Mouse (Mus musculus): Measurements from ENCODE around the gene Irs2. TPM values are rescaled to one million over a fixed set of nuclear protein-coding genes. Genes with fewer than 3 reads are reported as not detected.

The Irs2 gene
- 4.0 and 5.2 TPM in 2 replicates for polyA plus RNA-seq (2015; fragmentation: Nextera tagmentation; extraction: Ambion mirVana)

DNA sequence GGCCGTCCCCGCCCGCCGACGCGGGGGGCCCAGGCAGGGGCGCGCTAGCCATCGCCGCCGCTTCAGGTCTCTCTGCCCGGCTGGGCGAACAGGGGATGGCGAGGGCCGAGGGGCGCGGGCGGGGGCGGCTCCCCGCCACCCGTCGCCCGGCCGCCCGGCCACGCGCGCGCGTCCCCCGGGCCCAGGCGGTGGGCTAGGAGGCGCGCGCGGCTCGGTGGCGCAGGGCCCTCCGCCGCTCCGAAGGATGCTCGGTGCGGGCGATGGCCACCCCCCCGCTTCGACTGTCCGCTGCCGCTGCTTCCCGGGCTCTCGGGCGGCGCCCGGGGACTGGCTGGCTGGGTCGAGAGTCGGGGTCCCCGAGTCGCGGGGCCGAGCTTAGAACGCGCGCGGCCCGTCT, at the start of gene Irs2:
Gene Irs2 (minus strand): TSS at position 80 of the 397 bp plus-strand sequence.
- no peaks in the 10 kb centered on the region for H3K9me3 ChIP-seq (replicated peaks)
- peaks cover 23% of the 10 kb centered on the region for H3K36me3 ChIP-seq (replicated peaks)
- peak; percentile 2 for ATAC-seq (ENCODE audit: insufficient read depth)
- WGBS (ENCODE audit: insufficient replicate concordance) = under 1% methylated on average over 60 of the region's 64 CpGs
- H3K27ac ChIP-seq (replicated peaks) = peak within 1 kb of the TSS; percentile 97
- peaks cover 65% of the 10 kb centered on the region for H3K4me1 ChIP-seq (replicated peaks)
- peak within 1 kb of the TSS; percentile 94 for H3K9ac ChIP-seq
- H3K4me2 ChIP-seq = peak within 1 kb of the TSS; percentile 95
- peak within 1 kb of the TSS; percentile 86 for H3K4me3 ChIP-seq (replicated peaks)
- peaks cover 20% of the 10 kb centered on the region for H3K27me3 ChIP-seq

GRCm38 (mm10) chr8:11056665-11057064, 48.4 kb upstream of the Irs2 start:
- ATAC-seq (ENCODE audit: insufficient read depth) = no peak
- Histone ChIP-seq H3K36me3 (replicated peaks) (no peaks in the 10 kb centered on the region), H3K9ac (no peak overlapping the region), H3K27ac (replicated peaks) (no peak overlapping the region), H3K4me3 (replicated peaks) (no peak overlapping the region), H3K4me2 (no peak overlapping the region), H3K4me1 (replicated peaks) (peaks cover 4% of the 10 kb centered on the region), H3K9me3 (replicated peaks) (no peaks in the 10 kb centered on the region), H3K27me3 (no peaks in the 10 kb centered on the region)
- 62% methylated on average over 5 of the region's 5 CpGs for WGBS (ENCODE audit: insufficient replicate concordance)

GRCm38 (mm10) chr8:11056175-11056563, 47.9 kb upstream of the Irs2 start:
- H3K4me2 ChIP-seq = no peak overlapping the region
- no peak for ATAC-seq (ENCODE audit: insufficient read depth)
- peak overlapping the region; percentile 24; the same call in 1 of the 2 replicates for H3K27ac ChIP-seq (replicated peaks)
- H3K9me3 ChIP-seq (replicated peaks) = no peaks in the 10 kb centered on the region
- no peaks in the 10 kb centered on the region for H3K27me3 ChIP-seq
- H3K4me3 ChIP-seq (replicated peaks) = no peak overlapping the region
- WGBS (ENCODE audit: insufficient replicate concordance) = 64% methylated on average over 8 of the region's 8 CpGs
- no peaks in the 10 kb centered on the region for H3K36me3 ChIP-seq (replicated peaks)
- peaks cover 4% of the 10 kb centered on the region for H3K4me1 ChIP-seq (replicated peaks)
- H3K9ac ChIP-seq = no peak overlapping the region

GRCm38 (mm10) chr8:11055557-11056174, 47.4 kb upstream of the Irs2 start:
- peaks cover 4% of the 10 kb centered on the region for H3K4me1 ChIP-seq (replicated peaks)
- H3K9ac ChIP-seq = no peak overlapping the region
- peak overlapping the region; percentile 16; the same call in 1 of the 2 replicates for H3K4me2 ChIP-seq
- WGBS (ENCODE audit: insufficient replicate concordance) = 64% methylated on average over 16 of the region's 16 CpGs
- H3K36me3 ChIP-seq (replicated peaks) = no peaks in the 10 kb centered on the region
- H3K27me3 ChIP-seq = no peaks in the 10 kb centered on the region
- peak overlapping the region; percentile 53; the same call in 1 of the 2 replicates for H3K27ac ChIP-seq (replicated peaks)
- ATAC-seq (ENCODE audit: insufficient read depth) = peak; percentile 85
- H3K4me3 ChIP-seq (replicated peaks) = no peak overlapping the region
- no peaks in the 10 kb centered on the region for H3K9me3 ChIP-seq (replicated peaks)

DNA sequence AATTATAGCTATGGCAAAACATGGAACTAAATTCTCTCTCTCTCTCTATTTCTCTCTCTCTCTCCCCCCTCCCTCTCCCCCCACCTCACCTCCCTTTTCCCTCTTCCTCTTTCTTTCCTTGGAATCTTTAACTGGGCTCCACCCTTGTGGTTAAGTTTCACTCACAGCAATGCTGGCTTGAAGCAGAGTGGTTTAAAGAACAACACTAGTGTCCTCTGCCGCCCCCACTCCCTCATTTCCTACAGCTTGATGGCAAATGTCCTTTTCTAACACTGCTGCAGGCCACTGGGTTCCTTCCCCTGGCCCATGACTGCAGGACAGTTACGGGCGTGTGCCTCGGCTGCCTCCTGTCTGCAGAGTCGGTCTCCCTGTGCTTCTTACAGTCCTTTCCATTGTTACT, 41.6 kb upstream of the Irs2 start:
- Histone ChIP-seq H3K4me1 (replicated peaks) (no peaks in the 10 kb centered on the region; the same call in 1 of the 2 replicates), H3K27me3 (no peaks in the 10 kb centered on the region), H3K4me2 (no peak overlapping the region), H3K36me3 (replicated peaks) (no peaks in the 10 kb centered on the region), H3K9me3 (replicated peaks) (no peaks in the 10 kb centered on the region), H3K27ac (replicated peaks) (no peak overlapping the region), H3K4me3 (replicated peaks) (no peak overlapping the region), H3K9ac (no peak overlapping the region)
- ATAC-seq (ENCODE audit: insufficient read depth) = no peak
- 31% methylated on average over 5 of the region's 5 CpGs for WGBS (ENCODE audit: insufficient replicate concordance)

DNA sequence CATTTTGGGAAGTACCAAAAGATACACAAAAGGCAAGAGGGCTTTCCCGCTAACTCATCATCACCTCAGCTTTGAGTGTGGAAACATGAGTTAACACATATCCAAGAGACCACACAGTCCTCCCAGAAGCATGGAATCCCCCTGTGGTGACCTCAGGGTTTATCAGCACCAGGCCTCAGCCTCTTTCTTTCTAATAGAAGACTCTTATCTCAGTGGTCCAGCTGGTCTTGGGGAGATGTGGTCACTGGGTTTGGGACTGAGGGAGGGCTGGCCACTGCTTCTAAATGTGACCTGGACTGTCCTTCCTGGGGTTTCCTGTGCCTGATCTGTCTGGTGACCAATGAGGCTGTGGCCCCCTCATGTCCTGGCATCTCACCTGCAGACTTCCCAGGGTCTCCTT, 39.6 kb upstream of the Irs2 start:
- Histone ChIP-seq H3K9me3 (replicated peaks) (no peaks in the 10 kb centered on the region), H3K4me1 (replicated peaks) (peaks cover 8% of the 10 kb centered on the region), H3K36me3 (replicated peaks) (no peaks in the 10 kb centered on the region), H3K9ac (no peak overlapping the region), H3K4me3 (replicated peaks) (no peak overlapping the region), H3K4me2 (no peak overlapping the region), H3K27ac (replicated peaks) (no peak overlapping the region), H3K27me3 (no peaks in the 10 kb centered on the region)
- no peak for ATAC-seq (ENCODE audit: insufficient read depth)
- WGBS (ENCODE audit: insufficient replicate concordance) = 21% methylated on average over 1 of the region's 1 CpGs

DNA sequence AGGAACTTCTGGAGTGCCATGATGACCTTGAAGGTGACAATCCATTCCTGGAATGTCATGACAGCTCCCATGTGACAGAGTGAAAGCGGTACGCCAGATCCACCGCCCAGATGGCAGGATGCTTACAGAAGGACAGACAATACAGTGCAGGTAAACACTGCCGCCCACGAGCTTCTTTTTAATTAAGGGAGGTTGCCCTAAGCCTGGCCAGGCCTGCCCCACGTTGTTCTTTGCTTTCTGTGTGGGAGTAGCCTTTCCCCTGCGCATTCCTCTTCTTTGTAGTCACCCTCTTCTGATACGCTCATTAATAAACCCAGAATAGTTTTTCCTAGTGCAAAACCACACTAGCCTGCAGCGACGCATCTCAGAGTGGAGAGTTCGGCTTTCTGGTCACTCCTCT, 36.4 kb upstream of the Irs2 start:
- ATAC-seq (ENCODE audit: insufficient read depth) = no peak
- Histone ChIP-seq H3K4me3 (replicated peaks) (no peak overlapping the region), H3K9me3 (replicated peaks) (no peaks in the 10 kb centered on the region), H3K9ac (no peak overlapping the region), H3K27me3 (no peaks in the 10 kb centered on the region; the same call in 1 of the 2 replicates), H3K27ac (replicated peaks) (no peak overlapping the region), H3K4me2 (no peak overlapping the region), H3K4me1 (replicated peaks) (peaks cover 11% of the 10 kb centered on the region), H3K36me3 (replicated peaks) (no peaks in the 10 kb centered on the region)
- 69% methylated on average over 11 of the region's 11 CpGs for WGBS (ENCODE audit: insufficient replicate concordance)

DNA sequence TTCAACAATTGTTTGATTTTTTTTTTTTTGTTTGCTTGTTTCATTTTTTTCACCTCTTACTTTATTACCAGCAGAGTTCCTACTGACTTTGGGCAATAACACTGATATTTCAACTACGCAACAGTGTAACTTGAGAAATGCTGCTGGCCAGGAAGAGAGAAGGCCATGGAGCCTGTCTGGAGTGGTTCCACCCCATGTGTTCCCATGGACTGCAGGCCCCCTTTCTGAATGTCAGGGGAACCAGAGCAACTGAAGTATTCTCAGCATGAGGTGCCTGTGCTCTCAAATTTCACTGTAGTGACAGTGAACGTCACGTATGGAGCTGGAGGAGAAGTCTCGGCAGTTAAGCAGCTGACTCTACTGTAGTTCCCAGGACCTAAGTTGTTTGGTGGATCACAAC, 35.3 kb upstream of the Irs2 start:
- H3K4me2 ChIP-seq = no peak overlapping the region
- 78% methylated on average over 4 of the region's 4 CpGs for WGBS (ENCODE audit: insufficient replicate concordance)

DNA sequence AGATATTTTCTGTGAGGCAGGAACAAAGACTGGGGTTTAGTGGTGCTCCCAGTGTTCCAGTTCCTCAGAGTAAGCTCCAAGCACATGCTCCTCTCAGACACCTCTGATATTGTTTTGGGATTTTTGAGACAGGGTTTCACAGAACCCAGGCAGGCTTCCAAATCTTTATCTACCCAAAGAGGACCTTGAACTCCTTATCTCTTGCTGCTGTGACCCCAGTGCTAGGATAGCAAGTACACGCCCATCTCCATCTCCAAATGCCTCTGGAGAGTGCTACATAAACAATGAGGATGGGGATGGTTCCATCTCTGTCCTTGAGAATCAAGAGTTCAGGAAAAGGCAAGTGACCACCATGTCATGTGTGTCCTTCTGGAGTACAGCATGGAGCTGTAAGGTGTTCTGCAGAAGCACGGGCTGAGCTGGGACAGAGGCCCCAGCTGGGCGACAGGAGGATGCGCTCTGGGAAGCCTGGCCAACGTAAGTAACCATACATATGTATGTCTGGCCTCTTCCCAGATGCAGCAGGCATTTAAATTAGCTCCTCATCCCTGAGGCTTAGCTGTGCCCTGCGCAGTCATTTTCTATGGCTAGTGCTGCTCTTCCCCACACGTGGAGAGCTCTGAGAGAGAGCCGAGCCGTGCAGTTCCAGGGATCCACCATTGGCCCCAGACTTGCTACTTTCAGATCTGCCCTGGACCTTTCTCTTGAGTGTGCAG, 34.8 kb upstream of the Irs2 start:
- Histone ChIP-seq H3K9me3 (replicated peaks) (no peaks in the 10 kb centered on the region), H3K27ac (replicated peaks) (no peak overlapping the region), H3K4me3 (replicated peaks) (no peak overlapping the region), H3K4me1 (replicated peaks) (peaks cover 11% of the 10 kb centered on the region), H3K4me2 (no peak overlapping the region), H3K9ac (no peak overlapping the region), H3K36me3 (replicated peaks) (no peaks in the 10 kb centered on the region), H3K27me3 (no peaks in the 10 kb centered on the region; the same call in 1 of the 2 replicates)
- ATAC-seq (ENCODE audit: insufficient read depth) = no peak
- 70% methylated on average over 9 of the region's 9 CpGs for WGBS (ENCODE audit: insufficient replicate concordance)

More for the DNA sequence above, 35.3 kb upstream of the Irs2 start:
- H3K4me3 ChIP-seq (replicated peaks) = no peak overlapping the region
- peaks cover 11% of the 10 kb centered on the region for H3K4me1 ChIP-seq (replicated peaks)
- no peak overlapping the region for H3K9ac ChIP-seq
- no peaks in the 10 kb centered on the region for H3K9me3 ChIP-seq (replicated peaks)
- H3K36me3 ChIP-seq (replicated peaks) = no peaks in the 10 kb centered on the region
- H3K27ac ChIP-seq (replicated peaks) = no peak overlapping the region
- ATAC-seq (ENCODE audit: insufficient read depth) = no peak
- H3K27me3 ChIP-seq = no peaks in the 10 kb centered on the region; the same call in 1 of the 2 replicates

- no peak overlapping the region for H3K9ac ChIP-seq
- 51% methylated on average over 7 of the region's 7 CpGs for WGBS (ENCODE audit: insufficient replicate concordance)
- H3K27me3 ChIP-seq = no peaks in the 10 kb centered on the region; the same call in 1 of the 2 replicates
- no peak overlapping the region for H3K27ac ChIP-seq (replicated peaks)
- H3K4me1 ChIP-seq (replicated peaks) = peaks cover 11% of the 10 kb centered on the region
- no peak overlapping the region for H3K4me3 ChIP-seq (replicated peaks)
- H3K9me3 ChIP-seq (replicated peaks) = no peaks in the 10 kb centered on the region
- ATAC-seq (ENCODE audit: insufficient read depth) = no peak
- no peaks in the 10 kb centered on the region for H3K36me3 ChIP-seq (replicated peaks)
- no peak overlapping the region for H3K4me2 ChIP-seq
Observed at GRCm38 (mm10) chr8:11040088-11040487, 31.8 kb upstream of the Irs2 start.

DNA sequence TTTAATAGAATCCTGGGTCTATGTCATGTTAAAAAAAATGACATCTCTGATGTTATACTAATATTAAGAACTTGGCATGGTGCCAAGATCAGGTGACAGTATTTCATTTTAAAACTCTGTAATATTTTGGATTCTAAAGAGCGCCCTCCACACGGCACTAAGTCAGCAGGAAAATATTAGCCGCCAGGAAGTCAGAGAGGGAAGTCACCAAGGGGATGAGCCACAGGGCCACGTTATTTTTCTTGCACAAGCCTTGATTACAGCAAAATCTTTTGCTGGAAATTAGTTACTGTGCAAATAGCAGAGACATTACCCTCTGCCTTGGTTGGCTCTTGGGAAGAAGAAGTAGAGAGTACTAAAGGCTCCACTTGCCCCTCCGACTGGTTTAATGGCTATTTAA, 30.5 kb upstream of the Irs2 start:
- no peak overlapping the region for H3K4me3 ChIP-seq (replicated peaks)
- H3K9me3 ChIP-seq (replicated peaks) = no peaks in the 10 kb centered on the region
- H3K27me3 ChIP-seq = no peaks in the 10 kb centered on the region; the same call in 1 of the 2 replicates
- no peak overlapping the region for H3K4me2 ChIP-seq
- no peak overlapping the region for H3K27ac ChIP-seq (replicated peaks)
- H3K4me1 ChIP-seq (replicated peaks) = peaks cover 11% of the 10 kb centered on the region
- ATAC-seq (ENCODE audit: insufficient read depth) = no peak
- H3K9ac ChIP-seq = no peak overlapping the region
- 43% methylated on average over 5 of the region's 5 CpGs for WGBS (ENCODE audit: insufficient replicate concordance)
- H3K36me3 ChIP-seq (replicated peaks) = no peaks in the 10 kb centered on the region
